Mouse (Mus musculus): Measurements from ENCODE around the gene Inip. TPM values are rescaled to one million over a fixed set of nuclear protein-coding genes. Genes with fewer than 3 reads are reported as not detected.

Gene Inip
- polyA plus RNA-seq (2012; rRNA removed) = 7.7 and 8.3 TPM in 2 replicates

GRCm38 (mm10) chr4:59801489-59801888 lies at the start of gene Inip:
Gene Inip (minus strand): TSS chr4:59801589.
- DNase-seq (ENCODE audit: low read depth, low spot score) = no peak

GRCm38 (mm10) chr4:59850181-59850580 lies 48.8 kb upstream of the Inip start:
- DNase-seq (ENCODE audit: low read depth, low spot score) = peak; percentile 55
- 43% methylated on average over 2 of the region's 2 CpGs for WGBS

- WGBS = 77% methylated on average over 5 of the region's 5 CpGs
- no peak for DNase-seq (ENCODE audit: low read depth, low spot score)
Measured at GRCm38 (mm10) chr4:59847447-59847846, 46.1 kb upstream of the Inip start.

GRCm38 (mm10) chr4:59845245-59845637 lies 43.9 kb upstream of the Inip start:
- 26% methylated on average over 3 of the region's 3 CpGs for WGBS

GRCm38 (mm10) chr4:59844460-59845244 lies 43.3 kb upstream of the Inip start:
- 45% methylated on average over 15 of the region's 15 CpGs for WGBS
- DNase-seq (ENCODE audit: low read depth, low spot score) = no peak

More at GRCm38 (mm10) chr4:59845245-59845637, 43.9 kb upstream of the Inip start:
- DNase-seq (ENCODE audit: low read depth, low spot score) = no peak

GRCm38 (mm10) chr4:59837659-59838058 lies 36.3 kb upstream of the Inip start:
- DNase-seq (ENCODE audit: low read depth, low spot score) = peak; percentile 40
- 39% methylated on average over 7 of the region's 7 CpGs for whole genome bisulfite sequencing

DNA sequence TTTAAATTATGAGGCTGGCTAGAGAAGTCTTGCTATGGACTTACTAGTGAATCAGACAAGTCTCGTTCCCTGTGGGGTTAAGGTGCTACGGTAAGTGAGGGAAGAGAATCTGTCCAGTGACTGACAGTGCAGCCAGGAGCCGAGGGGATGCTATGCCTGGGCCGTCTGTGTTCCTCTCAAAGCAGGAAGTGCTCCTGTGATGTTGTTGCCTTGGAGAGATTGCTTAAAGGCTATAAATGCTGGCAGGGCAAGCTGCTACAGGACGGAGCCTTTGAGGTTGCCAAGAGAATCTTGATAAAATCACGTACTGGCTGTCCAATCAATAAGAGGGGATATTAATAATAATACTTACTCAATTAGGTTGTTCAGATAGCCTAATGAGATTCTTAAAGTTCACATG lies 31.4 kb upstream of the Inip start:
- no peak for DNase-seq (ENCODE audit: low read depth, low spot score)
- 44% methylated on average over 6 of the region's 6 CpGs for WGBS

- WGBS = 59% methylated on average over 5 of the region's 5 CpGs
- DNase-seq (ENCODE audit: low read depth, low spot score) = no peak
Measured at GRCm38 (mm10) chr4:59831038-59831437, 29.6 kb upstream of the Inip start.

DNA sequence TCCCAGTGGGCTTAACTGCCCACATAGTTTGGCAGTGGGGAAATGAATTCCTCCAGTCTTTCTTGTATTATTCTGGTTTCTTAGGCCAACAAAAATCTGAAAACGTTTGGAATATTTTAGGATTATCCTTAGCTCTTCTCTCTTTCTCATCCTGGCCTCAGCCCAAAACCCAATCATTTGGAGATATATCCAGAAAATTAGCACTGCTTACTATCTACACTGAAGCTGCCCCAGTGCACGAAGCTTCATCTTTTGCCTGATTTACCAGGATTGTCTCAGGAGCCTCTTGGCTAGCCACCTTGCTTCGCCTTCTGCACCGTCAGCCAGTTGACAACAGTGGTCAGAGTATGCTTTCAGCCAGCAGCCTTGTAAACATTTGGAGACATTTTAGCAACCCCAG lies 27.7 kb upstream of the Inip start:
- 77% methylated on average over 4 of the region's 4 CpGs for WGBS
- DNase-seq (ENCODE audit: low read depth, low spot score) = no peak

- 95% methylated on average over 5 of the region's 5 CpGs for whole genome bisulfite sequencing
- no peak for DNase-seq (ENCODE audit: low read depth, low spot score)
Measured at GRCm38 (mm10) chr4:59826381-59826780, 25.0 kb upstream of the Inip start.

DNA sequence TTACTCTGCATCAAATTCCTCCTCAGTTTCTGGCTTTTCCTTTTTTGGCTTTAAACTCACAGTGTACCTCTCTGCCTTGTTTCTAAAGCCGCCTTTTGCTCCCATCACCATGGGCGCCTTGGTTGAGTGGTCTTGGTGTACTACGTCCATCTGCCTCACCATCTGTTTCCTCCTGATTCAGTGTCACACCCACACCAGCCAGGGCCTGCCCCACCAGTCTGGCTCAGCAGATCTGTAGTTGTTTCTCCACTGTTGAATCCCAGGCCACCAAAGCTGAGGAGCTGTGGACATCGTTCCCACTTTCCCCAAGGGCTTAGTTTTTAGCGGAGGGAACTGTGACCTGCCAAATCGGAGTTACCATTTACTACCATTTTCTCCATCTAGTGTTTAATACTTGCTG lies 24.2 kb upstream of the Inip start:
- DNase-seq (ENCODE audit: low read depth, low spot score) = no peak
- WGBS = 86% methylated on average over 6 of the region's 6 CpGs

DNA sequence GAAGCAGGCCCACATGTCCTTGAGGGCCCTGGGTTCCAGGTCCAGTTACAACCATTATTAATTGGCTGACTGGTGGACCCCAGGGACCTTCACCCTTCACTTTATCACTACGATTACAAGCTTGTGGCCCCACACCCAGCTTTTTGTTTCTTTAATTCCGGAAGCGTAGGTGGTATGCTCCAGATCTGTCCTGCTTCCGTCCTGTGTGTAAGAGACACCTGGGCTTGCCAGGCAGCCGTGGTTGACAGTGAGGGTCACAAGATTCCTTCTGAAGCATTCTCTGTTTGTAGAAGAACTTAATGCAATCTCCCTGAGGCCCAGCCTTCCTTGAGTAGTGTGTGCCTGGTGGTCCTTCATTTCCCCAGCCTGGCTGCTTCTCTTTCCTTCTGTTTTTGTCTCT lies 23.5 kb upstream of the Inip start:
- WGBS = 93% methylated on average over 5 of the region's 5 CpGs

GRCm38 (mm10) chr4:59823470-59823869 lies 22.1 kb upstream of the Inip start:
- WGBS = 78% methylated on average over 7 of the region's 7 CpGs
- DNase-seq (ENCODE audit: low read depth, low spot score) = no peak

More for the DNA sequence above, 23.5 kb upstream of the Inip start:
- no peak for DNase-seq (ENCODE audit: low read depth, low spot score)

- no peak for DNase-seq (ENCODE audit: low read depth, low spot score)
- 55% methylated on average over 4 of the region's 4 CpGs for WGBS
Measured at GRCm38 (mm10) chr4:59822119-59822518, 20.7 kb upstream of the Inip start.

GRCm38 (mm10) chr4:59821516-59821915 lies 20.1 kb upstream of the Inip start:
- WGBS = 91% methylated on average over 1 of the region's 1 CpGs
- DNase-seq (ENCODE audit: low read depth, low spot score) = no peak

DNA sequence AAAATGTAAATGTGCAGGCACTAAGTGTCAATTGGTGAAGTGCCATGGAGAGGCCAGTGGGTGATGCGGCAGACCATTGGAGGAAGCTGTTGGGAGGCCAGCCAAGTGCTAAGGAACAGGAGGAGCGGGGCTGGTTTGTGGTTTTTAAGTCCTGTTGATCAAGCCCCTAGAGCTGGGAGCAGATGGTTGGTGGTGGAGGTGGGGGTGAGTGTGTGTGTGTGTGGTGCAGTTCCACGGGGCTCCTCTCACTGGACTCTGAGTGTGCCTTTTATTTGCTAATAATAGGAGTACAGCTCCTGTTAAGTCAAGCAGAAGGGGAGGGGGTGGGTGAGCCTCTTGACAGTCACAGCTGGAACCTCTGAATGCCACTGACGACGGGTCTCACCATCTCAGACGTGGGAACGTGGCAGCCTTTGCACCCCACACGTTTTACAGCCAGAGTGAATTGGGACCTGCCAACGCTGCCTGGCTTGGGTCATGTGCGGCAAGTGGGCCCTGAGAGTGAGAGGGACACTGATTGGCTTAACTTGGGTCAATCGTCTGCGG lies 18.2 kb upstream of the Inip start:
- WGBS = 78% methylated on average over 12 of the region's 12 CpGs
- no peak for DNase-seq (ENCODE audit: low read depth, low spot score)

GRCm38 (mm10) chr4:59819054-59819472 lies 17.7 kb upstream of the Inip start:
- 73% methylated on average over 7 of the region's 7 CpGs for WGBS
- DNase-seq (ENCODE audit: low read depth, low spot score) = no peak

DNA sequence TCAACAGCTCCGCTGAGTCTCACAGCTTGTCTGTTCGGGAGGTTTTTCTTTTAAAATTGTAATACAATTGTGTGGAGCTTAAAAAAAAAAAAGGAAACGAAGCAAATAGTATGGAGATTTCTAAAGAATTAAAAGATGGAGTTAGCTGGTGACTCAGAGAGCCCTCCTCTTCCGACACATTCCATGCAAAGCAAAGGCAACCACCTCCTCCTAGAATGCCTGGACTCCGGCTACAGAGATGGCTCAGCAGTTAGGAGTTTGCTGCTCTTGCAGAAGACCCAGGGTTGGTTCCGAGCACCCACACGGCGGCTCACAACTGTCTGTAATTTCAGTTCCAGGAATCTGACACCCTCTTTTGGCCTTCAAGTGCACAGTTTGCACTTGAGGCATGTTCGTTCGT lies 17.1 kb upstream of the Inip start:
- no peak for DNase-seq (ENCODE audit: low read depth, low spot score)
- WGBS = 91% methylated on average over 10 of the region's 10 CpGs

- no peak for DNase-seq (ENCODE audit: low read depth, low spot score)
- WGBS = 83% methylated on average over 5 of the region's 5 CpGs
Measured at GRCm38 (mm10) chr4:59817790-59818189, 16.4 kb upstream of the Inip start.

DNA sequence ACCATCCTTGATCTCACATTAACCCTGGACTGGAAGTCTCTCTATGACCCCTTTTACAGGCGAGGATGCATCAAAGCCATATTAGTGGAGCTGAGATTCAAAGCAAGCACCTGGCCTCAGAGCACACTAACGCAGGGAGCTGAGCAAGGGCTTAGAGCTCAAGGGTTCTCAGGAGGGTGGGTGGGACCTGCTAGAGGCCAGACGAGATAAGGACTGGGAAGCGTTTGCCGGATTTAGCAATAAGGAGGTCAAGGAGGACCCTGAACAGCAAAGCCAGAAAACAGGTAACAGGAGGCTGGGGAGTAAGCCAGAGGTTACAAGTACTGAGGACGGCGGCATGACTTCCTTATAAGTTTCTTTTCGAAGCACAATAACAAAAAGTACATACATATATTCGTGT lies 15.1 kb upstream of the Inip start:
- no peak for DNase-seq (ENCODE audit: low read depth, low spot score)
- 47% methylated on average over 9 of the region's 9 CpGs for WGBS

GRCm38 (mm10) chr4:59816016-59816415 lies 14.6 kb upstream of the Inip start:
- 72% methylated on average over 5 of the region's 5 CpGs for WGBS
- no peak for DNase-seq (ENCODE audit: low read depth, low spot score)

Data from large intestine, adult 2 months (tissue).